Mouse (Mus musculus): ENCODE results near the gene Serpinb6a.

Gene Serpinb6a

DNA sequence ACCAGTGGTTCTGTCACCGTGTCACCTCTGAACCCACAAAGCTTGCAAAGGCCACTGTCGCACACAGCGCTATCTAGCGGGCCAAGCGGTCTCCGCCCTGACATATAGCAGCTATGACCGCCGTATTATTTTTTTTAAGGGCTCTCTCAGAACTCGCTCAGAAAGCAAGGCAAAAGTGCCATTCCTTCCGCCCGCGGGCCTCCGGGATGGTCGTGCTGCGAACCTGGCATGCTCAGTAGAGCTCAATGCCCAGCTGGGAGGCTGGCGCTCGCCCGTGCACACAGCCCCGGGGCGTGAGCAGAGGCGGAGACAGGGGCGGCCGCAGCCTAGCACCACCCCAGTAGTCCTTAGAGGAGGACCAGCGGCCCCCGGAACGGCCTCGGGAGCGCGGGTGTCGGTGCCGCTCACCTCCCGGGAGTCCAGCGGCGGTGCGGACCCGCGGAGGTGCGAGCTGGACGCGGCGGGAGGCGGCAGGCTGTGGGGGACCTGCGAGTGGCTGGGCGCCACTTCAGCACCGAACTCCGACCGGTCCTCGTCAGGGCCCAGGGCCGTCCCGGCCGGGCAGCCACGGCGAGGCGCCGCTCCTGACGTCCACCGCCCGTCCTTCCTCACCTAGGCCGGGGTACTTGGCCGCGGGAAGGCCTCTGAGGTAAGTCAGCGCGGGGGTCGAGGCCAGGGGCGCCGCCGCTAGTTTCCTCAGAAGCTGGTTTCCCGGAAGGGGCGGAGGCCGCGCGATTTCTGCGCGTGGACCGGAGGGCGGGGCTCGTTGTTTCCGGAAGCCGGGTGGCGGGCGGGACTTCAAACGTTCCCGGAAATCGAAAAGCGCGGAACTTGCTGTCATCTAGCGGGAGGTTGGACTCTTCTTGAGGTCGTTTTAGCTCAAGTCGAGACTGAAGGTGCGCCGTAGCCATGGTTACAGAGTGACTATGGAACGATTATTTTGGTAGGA, at the start of gene Serpinb6a, which contains the start of gene Ripk1:
Gene Serpinb6a (minus strand): TSS at position 737 of the 949 bp plus-strand sequence.
Gene Ripk1 (plus strand): TSS at position 306 of the 949 bp plus-strand sequence.
- peak; percentile 79 to 83 for DNase-seq (ENCODE audit: low spot score in 2 of 2)

DNA sequence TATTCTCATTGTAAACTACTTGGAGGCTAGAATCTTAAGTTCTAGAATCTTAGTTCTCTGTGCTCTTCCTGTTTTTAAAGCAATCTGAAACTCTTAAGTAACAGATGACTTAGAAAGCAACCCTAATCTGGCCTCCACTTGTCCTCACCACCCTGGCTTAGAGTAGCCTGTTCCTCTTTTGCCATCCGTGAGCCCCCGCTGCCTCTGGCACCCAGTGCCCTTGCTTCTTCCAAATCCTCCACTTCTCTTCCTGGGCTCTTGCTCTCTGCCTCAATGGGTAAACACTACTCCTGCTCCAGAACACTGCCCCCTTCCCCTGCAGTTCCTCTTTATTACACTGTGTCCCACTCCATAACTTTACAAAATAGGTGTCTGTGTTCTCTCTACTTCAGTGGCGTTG, 49.1 kb upstream of the Serpinb6a start:
- no peak for DNase-seq (ENCODE audit: low spot score in 2 of 2)

DNA sequence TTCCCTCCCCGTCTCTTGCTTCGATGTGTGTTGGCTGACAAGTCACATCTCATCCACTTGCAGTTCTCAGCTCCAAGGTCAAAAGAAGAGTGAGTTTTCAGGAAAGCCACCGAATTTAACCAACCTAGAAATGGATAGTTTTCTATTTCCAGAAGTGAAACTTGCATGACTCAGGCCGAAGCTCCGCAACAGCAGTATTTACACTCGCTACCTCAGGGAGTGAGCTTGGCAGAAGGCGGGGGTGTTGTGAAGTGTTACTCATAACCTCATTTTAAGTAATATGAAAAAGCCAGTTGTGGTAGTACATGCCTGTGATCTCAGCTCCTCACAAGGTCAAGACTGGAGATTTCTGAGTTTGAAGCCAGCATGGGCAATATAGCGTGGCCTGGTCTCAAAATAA, 47.9 kb upstream of the Serpinb6a start:
- no peak for DNase-seq (ENCODE audit: low spot score in 2 of 2)

DNA sequence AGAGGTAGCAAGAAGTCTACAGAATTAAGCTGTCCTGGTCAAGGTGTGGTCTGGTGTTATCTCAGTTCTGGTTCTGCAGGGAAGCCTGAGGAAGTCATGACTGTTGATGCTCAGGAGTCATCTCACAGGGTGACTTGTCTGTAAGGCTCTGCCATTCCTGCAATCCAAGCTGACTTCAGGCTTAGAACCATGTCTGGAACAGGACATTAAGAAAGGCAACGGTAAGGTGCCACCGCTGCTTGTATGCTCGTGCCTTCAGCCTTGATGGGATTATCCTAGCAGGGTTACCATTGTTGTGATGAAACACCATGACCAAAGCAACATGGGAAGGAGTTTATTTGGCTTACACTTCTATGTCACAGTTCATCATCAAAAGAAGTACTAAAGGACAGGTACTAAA, 44.9 kb upstream of the Serpinb6a start:
- DNase-seq (ENCODE audit: low spot score in 2 of 2): no peak

DNA sequence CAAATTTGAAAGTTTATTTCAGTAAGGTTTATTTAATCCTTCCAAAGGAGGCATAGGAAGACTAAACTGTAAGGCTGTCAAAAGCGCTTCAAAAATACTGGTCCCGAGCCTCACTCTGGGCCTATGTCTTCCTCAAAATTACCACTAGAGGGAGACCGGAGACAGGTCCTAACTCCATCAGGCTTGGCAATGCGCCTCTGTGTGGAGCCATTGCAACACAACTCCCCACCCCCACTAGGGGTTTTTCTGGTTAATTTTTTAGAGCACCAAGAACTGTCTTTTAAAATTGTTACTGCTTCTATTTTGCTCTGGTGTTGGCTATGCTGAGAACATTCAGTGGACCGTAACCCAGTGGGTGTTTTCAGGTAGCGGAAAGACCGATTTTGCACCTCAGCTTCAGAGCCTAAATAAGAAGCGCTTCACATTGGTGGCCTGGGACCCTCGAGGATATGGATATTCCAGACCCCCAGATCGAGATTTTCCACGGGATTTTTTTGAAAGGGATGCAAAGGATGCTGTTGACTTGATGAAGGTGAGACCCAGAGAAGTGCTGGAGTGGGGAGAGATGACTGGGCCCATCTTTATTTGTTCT, 43.9 kb upstream of the Serpinb6a start:
- DNase-seq (ENCODE audit: low spot score in 2 of 2): peak; percentile 66 to 75

DNA sequence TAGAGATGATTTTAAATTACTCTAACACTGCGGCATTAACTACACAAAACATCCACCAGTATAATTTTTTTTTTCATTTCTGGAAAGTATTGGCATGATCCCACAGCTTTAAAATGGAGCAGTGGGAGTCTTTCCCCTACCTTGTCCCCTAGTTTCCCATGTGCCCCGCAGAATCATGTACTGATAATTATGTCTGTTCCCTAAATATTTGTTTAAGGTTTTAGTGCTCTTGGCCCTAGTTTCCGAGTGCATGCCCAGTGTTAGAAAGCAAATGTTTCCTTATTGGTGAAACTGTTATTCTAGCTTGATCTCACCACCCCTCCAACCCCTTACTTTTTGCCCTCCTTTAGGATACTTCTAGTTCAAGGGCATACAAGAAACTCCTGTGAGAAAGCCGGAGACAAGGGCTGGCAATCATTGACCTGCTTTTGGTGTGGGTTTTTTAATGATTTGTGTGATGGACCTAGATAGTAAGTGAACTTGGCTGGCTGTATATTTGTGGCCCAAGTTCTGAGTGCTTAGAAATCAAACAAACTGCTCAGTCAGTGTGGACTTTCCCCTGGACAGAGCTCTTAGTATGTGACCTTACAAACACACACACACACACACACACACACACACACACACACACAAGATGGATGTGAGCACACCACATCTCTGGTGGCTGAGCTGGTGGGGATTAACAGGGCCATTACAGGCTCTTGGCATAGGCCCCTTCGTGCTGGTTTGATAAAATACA, 43.1 kb upstream of the Serpinb6a start:
- DNase-seq (ENCODE audit: low spot score in 2 of 2): no peak

DNA sequence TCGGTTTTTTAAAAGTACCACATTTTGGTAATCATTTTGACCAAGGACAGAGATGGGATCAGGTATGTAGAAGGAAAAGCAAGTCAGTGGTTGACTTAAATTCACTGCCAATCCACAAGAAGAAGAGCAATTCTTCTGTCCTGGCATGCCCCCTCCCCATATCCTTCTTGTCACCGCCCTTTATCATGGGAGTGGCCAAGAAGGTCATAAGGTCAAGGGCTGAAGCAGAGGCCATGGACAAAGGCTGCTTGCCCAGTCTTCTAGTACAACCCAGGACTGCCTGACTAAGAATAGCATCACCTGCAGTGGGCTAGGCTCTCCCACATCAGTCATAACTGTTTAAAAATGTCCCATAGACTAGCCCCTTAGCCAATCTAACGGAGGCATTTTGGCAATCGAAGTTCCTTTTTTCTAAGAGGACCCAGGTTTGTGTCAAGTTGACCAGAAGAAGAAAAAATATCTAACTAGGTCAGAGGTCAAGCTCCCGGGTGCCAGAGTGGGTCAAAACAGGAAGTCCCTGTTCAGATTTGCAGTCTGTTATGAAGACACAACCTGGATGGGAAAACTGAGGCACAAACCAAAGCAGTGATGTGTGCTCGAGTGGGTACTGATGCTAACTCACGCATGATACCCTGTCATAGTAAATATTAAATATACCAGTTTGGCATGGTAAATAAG, 41.3 kb upstream of the Serpinb6a start:
- DNase-seq (ENCODE audit: low spot score in 2 of 2): no peak

DNA sequence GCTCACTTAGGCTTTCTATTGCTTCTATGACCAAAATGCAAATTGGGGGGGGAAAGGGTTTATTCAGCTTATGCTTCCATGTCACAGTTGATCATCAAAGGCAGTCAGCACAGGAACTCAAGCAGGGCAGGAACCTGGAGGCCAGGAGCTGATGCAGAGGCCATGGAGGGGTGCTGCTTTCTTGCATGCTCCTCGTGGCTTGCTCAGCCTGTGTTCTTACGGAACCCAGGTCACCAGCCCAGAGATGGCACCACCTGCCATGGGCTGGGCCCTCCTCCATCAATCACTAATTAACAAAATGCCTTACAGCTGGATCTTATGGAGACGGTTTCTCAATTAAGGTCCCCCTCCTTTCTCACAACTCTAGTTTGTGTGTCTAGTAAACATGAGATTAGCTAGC, 37.5 kb upstream of the Serpinb6a start:
- no peak for DNase-seq (ENCODE audit: low spot score in 2 of 2)

DNA sequence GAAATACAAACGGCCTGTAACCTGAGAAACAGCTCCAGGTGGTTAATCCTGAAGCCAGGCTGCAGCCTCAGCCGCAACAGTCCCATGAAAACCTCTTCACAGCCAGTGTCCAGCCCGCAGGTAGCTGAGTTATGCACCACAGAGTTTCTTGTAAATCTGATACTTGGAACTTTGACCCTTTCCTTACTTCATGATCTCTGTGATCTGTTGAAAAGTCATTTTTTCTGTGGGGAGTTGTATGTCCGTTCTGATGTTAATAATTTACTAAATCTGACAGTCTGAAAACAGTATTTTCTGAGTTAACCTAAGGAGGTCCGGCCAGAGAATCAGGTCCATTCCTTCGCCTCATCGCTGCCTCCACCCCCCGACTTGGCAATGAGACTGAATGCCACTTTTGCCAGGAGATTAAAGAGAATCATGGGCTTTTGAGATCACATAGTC, 36.3 kb upstream of the Serpinb6a start:
- DNase-seq (ENCODE audit: low spot score in 2 of 2): no peak

DNA sequence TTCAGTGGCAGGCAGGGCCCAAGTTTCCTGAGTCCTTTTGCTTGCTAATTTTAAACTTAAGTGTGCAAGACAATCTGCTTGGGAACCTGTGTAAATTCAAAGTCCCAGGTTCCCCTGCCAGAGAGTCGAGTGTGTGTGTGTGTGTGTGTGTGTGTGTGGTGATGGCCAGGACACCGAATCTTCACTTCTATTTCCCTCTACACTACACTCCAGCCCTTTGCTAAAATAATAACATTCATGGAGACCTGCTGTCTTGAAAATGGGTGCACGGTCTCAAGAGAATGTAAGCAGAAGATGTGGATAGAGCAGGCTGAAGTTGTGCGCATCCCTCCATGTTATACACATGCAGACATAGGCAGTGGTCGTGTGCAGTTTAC, 35.5 kb upstream of the Serpinb6a start:
- DNase-seq (ENCODE audit: low spot score in 2 of 2): no peak

DNA sequence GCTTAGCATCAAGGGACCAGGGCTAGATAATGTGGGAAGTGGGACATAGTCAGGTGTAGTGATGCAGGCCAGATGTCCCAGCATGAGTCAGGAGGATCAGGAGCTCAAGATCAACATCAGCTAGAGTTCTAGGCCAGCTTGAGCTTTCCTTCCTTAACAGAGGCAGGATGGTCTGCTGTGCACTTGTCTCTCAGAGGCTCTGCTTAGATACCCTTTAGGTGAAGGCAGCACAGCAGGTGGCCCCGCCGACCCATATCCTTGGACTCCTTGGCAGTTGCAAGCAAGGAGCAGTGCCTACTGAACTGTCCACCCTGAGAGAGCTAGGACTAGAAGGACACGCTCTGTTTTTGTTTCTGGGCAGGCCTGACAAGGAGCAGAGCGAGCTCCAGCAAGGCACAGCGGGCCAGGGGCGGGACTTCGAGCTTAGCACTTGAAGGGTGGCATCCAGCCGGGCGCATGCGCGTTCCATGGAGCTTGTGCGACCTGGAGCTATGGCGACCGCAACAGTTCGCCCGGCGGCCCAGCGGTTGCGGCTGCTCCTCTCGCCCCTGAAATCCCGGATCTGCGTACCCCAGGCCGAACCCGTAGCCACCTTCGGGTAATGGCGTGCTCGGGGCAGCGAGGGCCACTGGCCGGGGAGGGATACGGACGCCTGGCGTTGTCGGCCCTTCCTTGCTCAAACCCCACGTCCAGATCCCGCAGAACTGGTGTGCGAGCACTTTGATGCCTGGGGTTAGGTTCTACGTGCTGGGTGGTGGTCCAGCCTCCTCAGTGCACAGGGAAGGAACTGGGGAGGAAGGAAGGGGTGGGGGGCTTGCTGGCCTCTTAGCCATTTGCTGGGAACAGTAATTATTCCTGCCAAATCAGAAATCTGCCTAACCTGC, 34.8 kb upstream of the Serpinb6a start, which contains the start of gene Bphl:
Gene Bphl (plus strand): TSS at position 426 of the 884 bp plus-strand sequence.
- peak; percentile 87 to 91 for DNase-seq (ENCODE audit: low spot score in 2 of 2)

DNA sequence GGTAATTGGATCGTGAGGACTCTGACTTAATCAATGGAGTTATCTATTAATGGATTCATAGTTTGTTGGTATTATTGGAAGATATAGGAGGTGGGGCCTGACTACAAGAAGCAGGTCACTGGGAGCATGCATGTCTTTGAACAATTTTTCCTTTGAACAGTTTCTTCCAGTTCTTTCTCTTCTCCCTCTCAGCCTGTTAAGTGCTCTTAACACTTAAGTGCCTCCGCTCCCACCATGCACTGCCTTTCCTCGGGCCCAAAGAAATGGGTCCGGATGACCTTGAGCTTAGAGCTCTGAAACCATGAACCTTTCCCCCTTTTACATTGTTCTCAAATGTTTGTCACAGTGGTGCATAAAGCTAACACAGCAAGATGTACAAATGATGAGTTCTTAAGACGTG, 34.1 kb upstream of the Serpinb6a start:
- no peak for DNase-seq (ENCODE audit: low spot score in 2 of 2)

DNA sequence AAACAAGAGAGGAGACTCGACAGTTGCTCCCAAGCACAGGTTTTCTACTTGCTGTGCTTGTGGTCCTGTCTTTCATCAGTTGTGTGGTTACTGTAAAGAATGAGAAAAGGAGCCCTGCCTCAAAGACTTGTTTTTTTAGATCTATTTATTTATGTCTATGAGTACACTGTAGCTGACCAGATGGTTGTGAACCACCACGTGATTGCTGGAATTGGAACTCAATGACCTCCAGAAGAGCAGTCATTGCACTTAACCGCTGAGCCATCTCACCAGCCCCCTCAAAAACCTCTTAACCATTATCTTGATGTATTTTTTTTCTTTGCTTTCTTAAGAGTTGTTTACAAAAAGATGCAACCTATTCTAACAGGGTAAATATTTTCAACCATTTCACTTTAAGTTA, 32.8 kb upstream of the Serpinb6a start:
- DNase-seq (ENCODE audit: low spot score in 2 of 2): no peak

DNA sequence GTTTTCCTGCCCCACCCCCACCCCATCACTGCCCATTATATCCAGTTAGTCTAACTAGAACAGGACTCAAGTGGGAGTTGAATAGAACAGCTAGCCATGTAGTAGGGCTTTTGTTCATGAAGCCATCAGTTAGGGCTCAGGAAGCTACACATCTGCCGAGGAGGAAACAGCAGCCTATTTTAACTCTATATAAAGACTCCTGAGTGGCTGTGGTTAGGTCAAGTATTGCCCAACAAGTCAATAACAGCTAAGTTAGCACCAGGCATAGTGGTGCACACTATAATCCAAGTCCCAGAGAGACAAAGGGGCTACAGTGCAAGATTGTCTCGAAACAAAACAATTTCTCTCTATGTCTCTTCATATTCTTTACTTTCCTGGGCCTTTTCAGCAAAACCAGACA, 29.4 kb upstream of the Serpinb6a start:
- no peak for DNase-seq (ENCODE audit: low spot score in 2 of 2)

DNA sequence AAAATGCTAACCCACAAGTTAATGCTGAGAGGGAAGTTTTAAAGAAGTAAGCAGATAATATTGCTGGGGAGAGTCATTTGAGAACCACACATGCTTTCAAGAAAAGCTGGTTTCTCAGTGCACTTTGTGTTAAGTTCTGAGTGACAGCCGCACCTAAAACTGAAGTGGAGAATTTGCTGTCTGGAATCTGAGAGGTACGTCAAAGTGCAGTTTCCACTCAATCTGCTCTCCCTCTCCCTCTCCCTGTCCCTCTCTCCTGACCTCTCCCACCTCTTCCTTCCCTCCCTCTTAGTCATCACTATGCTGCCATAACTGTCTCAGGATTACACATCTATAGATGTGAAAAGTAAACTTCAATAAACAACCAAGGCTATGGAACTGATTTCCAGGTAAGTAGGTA, 19.4 kb upstream of the Serpinb6a start:
- no peak for DNase-seq (ENCODE audit: low spot score in 2 of 2)

DNA sequence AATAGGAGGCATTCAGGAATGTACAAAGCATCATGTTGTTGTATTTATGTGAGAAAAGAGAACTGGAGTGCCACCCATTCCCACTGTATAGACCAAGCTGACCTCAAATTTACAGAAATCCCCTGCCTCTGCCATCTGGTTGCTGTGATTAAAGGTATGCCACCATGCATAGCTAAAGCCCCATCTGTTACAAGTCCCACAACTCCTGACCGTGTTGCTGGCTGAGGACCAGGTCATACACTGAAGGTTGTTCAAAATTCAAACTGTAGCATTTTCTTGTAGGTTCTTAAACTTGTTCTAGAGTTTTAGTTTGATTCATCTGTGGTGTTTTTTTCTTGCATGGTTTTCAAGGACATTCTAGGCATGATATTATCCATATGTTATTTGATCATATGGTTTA, 15.9 kb upstream of the Serpinb6a start:
- DNase-seq (ENCODE audit: low spot score in 2 of 2): no peak

DNA sequence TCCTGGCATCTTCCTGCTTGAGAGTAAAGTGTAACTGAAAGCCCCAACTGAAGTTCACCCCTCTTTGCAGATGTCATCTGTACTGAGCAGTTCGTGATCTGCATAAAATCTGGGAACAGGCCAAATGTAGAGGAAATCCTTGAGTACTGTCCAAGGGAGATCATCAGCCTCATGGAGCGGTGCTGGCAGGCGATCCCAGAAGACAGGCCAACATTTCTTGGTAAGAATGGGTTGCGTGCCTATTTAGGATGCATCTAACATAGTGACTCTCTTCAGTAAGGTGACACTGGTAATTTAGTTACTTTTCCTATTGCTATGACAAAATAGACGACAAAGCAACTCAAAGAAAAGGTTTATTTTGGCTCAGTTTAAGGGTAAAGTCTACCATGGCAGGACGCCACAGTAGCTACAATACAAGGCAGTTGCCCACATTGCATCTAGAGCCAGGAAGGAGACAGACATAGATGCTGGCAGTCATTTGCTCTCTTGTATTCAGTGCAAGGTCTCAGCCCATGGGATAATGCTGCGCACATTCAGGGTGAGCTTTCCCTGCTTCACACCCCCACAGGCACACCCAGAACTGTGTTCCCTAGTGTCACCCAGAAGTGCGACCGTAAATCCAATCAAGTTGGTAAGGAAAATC, 14.5 kb upstream of the Serpinb6a start:
- DNase-seq (ENCODE audit: low spot score in 2 of 2): no peak

DNA sequence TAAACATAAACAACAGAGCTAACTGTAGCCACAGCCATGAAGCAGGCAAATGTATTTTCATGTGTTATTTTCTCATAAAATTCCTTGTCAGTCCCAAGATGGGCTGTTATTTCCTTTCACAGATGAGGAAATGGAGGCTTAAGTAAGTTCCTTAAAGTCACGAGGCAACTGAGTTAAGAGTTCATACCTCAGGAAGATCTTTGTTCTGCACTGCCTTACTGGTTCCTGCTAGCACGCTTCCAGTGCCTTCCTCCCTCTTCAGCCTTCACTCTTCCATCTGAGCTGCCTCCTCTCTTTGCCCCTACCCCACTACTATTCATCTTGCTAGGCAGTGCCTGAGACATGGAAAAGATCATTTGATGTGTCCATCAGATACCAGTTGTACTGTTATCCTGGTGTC, 4.6 kb upstream of the Serpinb6a start:
- no peak for DNase-seq (ENCODE audit: low spot score in 2 of 2)

DNA sequence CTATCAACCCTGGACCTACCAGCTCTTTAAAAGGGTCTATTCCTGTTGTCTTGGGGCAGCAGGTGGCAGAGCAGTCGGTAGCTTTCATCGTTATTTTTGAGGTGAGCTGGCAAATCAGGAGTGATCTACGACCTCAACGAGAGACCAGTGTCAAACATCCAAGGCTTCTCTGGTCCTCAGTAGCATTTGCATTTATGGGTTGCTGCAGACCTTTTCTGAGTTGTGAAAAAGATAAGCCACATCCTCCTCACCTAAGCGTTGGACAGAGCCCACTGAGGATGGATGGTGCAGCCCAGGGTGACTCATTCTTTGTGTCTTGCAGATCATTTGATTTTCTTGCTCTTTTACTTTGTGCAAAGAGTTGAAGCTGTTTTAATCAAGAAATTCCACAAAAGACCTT, 464 bp upstream of the Serpinb6a start:
- no peak for DNase-seq (ENCODE audit: low spot score in 2 of 2)

DNA sequence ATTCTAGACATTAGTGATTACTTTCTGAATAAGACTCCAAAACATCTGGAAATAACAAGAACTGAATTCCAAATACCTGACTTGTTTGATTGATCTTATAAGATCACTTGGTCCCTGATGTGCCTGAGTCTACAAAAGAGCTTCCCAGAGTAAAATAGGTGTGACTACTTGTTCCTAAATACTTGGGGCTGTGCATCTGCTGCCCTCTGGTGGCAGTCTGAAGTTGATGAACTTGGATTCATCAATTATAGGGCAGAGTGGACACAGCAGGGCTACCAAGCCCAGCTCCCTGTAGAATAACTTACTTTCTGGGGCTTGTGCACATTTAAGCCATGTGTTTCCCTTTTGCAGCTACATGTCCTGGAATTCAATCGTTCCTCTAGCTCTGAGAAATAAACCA, 7.4 kb downstream of the Serpinb6a start:
- peak; percentile 11 to 40 for DNase-seq (ENCODE audit: low spot score in 2 of 2)

Data from frontal cortex, postnatal 14 days (tissue).